Mouse (Mus musculus) embryo, embryonic 10.5 days (tissue): ENCODE measurements around the gene Olfr315.
"Not testable (repeated sequence)": the region's sequence is repeated elsewhere in the genome, so short reads cannot be mapped to it uniquely, and the experiment has no call there.

Experiments
- DNase-seq: peaks from one replicate; pipeline ENCODE4 v3.0.0-alpha.2; 2015; ENCODE audit warnings: low spot score

Gene Olfr315

DNA sequence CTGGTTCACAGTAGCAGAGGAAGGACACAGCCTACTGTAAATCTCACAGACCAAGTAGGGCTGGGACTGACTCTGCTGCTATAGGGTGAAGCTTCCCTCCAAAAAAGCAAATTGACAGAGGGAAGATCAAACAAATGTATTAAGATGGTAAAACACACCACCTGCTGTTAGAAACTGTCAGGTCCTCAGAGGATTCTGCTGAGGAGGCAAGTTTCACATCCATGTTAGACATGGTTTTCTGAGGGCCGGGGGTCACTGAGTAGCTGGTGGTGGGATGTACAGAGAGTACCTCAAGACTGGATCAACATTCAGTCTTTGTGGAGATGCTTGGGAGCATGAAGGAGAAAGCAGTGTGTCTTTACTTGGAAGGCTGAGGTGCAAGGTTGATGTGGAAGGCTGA lies 42.7 kb downstream of the Olfr315 start:
- DNase-seq = no peak

DNA sequence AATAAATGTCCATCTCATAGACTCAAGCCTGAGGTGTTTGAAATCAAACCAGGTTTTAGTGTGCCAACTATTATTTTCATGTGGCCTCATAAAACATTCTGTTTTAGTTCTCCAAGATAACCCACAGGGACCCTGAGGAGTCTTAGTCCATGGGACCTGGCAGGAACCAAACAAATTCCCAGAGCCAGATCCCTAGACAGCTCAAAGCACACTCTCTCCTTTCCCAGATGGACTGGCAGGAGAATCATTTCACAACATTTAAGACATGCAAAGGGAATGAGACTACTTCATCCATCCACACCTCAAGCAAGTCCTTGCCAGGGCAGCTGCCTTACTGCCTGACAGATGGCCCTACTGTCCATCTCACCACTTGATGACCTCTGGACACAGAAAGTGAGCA lies 55.9 kb downstream of the Olfr315 start, which contains the start of gene Olfr312:
TSS of gene Olfr312 (plus strand) at position 301 of the 400 bp plus-strand sequence.
- not testable (repeated sequence) for DNase-seq

DNA sequence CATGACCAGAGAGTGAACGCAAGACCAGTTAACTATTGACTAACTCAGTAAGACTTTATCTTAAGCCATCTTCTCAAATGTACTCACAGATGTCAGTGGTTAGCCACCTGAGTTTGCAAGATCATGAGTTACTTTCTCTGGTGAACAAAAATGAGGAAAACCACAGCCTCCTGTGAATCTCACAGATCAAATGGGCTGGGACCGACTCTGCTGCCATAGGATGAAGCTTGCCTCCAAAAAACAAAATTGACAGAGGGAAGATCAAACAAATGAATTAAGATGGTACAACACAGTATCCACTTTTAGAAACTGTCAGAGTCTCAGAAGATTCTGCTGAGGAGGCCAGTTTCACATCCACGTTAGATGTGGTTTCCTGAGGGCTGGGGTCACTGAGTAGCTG lies 56.8 kb downstream of the Olfr315 start:
- DNase-seq = no peak
